Mouse (Mus musculus): ENCODE data around the gene Krt23.
A peak's percentile ranks its signal among the peaks of the same experiment; 100 is the strongest.

Krt23 gene

GRCm38 (mm10) chr11:99454044-99454443 lies 38.9 kb downstream of the Krt23 start:
- no peak for DNase-seq (ENCODE audit: low read depth, low spot score)

GRCm38 (mm10) chr11:99448769-99449168 lies 44.2 kb downstream of the Krt23 start:
- DNase-seq (ENCODE audit: low read depth, low spot score) = no peak

- DNase-seq (ENCODE audit: low read depth, low spot score) = no peak
These were observed 51.7 kb downstream of the Krt23 start for GRCm38 (mm10) chr11:99441220-99441619.

- no peak for DNase-seq (ENCODE audit: low read depth, low spot score)
These were observed 53.5 kb downstream of the Krt23 start for GRCm38 (mm10) chr11:99439465-99439864.

- peak; percentile 34 for DNase-seq (ENCODE audit: low read depth, low spot score)
These were observed 55.0 kb downstream of the Krt23 start, which contains the start of gene Krt20 for GRCm38 (mm10) chr11:99437972-99438371. TSS of gene Krt20 (minus strand) at chr11:99438150.

GRCm38 (mm10) chr11:99436625-99437024 lies 56.3 kb downstream of the Krt23 start:
- DNase-seq (ENCODE audit: low read depth, low spot score) = no peak

- peak; percentile 59 for DNase-seq (ENCODE audit: low read depth, low spot score)
These were observed 62.3 kb downstream of the Krt23 start for GRCm38 (mm10) chr11:99430670-99431069.
